Mouse (Mus musculus): ENCODE data around the gene Apobec2.

DNA sequence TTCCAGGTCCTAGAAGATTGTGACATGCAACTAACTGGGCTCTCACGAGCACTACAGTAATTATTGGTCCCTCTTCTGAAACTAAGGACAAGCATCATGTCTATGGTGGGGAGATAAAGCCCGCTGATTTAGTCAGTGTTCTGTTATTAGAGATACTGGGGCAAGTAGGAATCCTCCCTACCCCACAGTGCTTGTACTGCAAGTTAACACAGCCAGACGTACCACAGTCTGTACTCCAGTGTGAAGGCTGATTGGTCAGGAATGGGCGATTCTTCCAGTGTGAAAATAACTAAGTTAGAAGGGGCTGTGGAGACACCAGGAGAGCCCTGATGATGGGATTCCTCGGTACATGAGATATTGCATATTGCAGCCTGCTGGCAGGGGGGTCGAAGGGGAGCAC, 15.2 kb downstream of the Apobec2 start:
- TF ChIP-seq POLR2A (IDR thresholded peaks at IDR 0.05; ENCODE audit: low read depth, low read length) (no peak), CTCF (conservative IDR thresholded peaks at IDR 0.05 in 1 of 2, IDR thresholded peaks at IDR 0.05 in 1 of 2; ENCODE audit: low read depth in 2 of 2, low read length in 2 of 2) (no peak), MAX (IDR thresholded peaks at IDR 0.05; ENCODE audit: low read length) (no peak), EP300 (IDR thresholded peaks at IDR 0.05; ENCODE audit: low read length) (no peak), UBTF (IDR thresholded peaks at IDR 0.05; ENCODE audit: low read depth, low read length) (no peak), SMC3 (IDR thresholded peaks at IDR 0.05; ENCODE audit: low read depth, low read length) (no peak)
